Comparison of ENCODE assay signal across 7 mouse cellular contexts in genomic region chr7:98573231-98573781, GRCm38 (mm10).
DNase-seq lines count a peak whose midpoint lies in the region; ATAC-seq and TF ChIP-seq lines count a peak whose summit lies in the region.

No protein-coding gene starts in this region.

- no peak for ATAC-seq in heart, embryonic 13.5 days (ENCODE audit: extremely low read depth, insufficient number of reproducible peaks, low FRiP score, low TSS enrichment)
- ATAC-seq in liver, embryonic 14.5 days (ENCODE audit: insufficient read depth), result 0 out of 2 replicates have a peak, but pooled peaks have one; percentile 21

- TF ChIP-seq CTCF in liver, embryonic 14.5 days (IDR thresholded peaks at IDR 0.05; ENCODE audit: low read depth), result no peak

- H3K36me3 ChIP-seq in heart, embryonic 13.5 days, result no peaks in the 10 kb centered on the region
- H3K36me3 ChIP-seq in liver, embryonic 14.5 days (replicated peaks; ENCODE audit: control insufficient read depth, insufficient read depth, low read depth), result no peaks in the 10 kb centered on the region

- no peak overlapping the region for H3K4me2 ChIP-seq in heart, embryonic 13.5 days
- H3K4me2 ChIP-seq in liver, embryonic 14.5 days (ENCODE audit: low read depth), result no peak overlapping the region

- H3K27ac ChIP-seq in heart, embryonic 13.5 days (replicated peaks), result peak overlapping the region; percentile 34; the same call in 1 of the 2 replicates
- H3K27ac ChIP-seq in liver, embryonic 14.5 days, result no peak overlapping the region

- no peak overlapping the region for H3K9ac ChIP-seq in heart, embryonic 13.5 days
- no peak overlapping the region for H3K9ac ChIP-seq in liver, embryonic 14.5 days (replicated peaks)

- peaks cover 38% of the 10 kb centered on the region for H3K4me1 ChIP-seq in heart, embryonic 13.5 days
- H3K4me1 ChIP-seq in liver, embryonic 14.5 days (replicated peaks; ENCODE audit: control insufficient read depth in 2 of 2, insufficient read depth in 2 of 2, low read length in 1 of 2), result peaks cover 0 to 6% of the 10 kb centered on the region in 2 experiments; a peak in 1 of 4 replicates

- H3K9me3 ChIP-seq in heart, embryonic 13.5 days, result no peaks in the 10 kb centered on the region
- H3K9me3 ChIP-seq in liver, embryonic 14.5 days (ENCODE audit: control insufficient read depth, low read length), result no peaks in the 10 kb centered on the region

- TF ChIP-seq EP300 in liver, embryonic 14.5 days (IDR thresholded peaks at IDR 0.05; ENCODE audit: low read depth), result no peak

- no peak overlapping the region for H3K4me3 ChIP-seq in heart, embryonic 13.5 days
- H3K4me3 ChIP-seq in liver, embryonic 14.5 days (ENCODE audit: insufficient read depth in 1 of 2, low read depth in 2 of 2, low read length in 2 of 2), result no peak overlapping the region

- WGBS in heart, embryonic 13.5 days, result 46% methylated on average over 10 of the region's 10 CpGs
- 24% methylated on average over 10 of the region's 10 CpGs for WGBS in liver, embryonic 14.5 days (ENCODE audit: insufficient replicate concordance)

- H3K27me3 ChIP-seq in heart, embryonic 13.5 days (replicated peaks), result no peaks in the 10 kb centered on the region
- H3K27me3 ChIP-seq in liver, embryonic 14.5 days (ENCODE audit: control insufficient read depth, insufficient read depth, low read length), result no peaks in the 10 kb centered on the region

- DNase-seq in testis, postnatal 10 days (ENCODE audit: low spot score), result peak; percentile 56
- DNase-seq in testis, postnatal 14 days (ENCODE audit: low spot score), result no peak
- peak; percentile 80 for DNase-seq in kidney, postnatal 14 days
- no peak for DNase-seq in liver, embryonic 14.5 days (ENCODE audit: low read depth in 3 of 3, low spot score in 3 of 3)
- DNase-seq in right cerebral cortex, postnatal 10 days (ENCODE audit: low spot score in 2 of 2), result peak; percentile 59 to 71
- DNase-seq in urinary bladder, postnatal 4 days (ENCODE audit: low spot score in 2 of 2), result no peak

Comparison
In these comparisons a context has a peak if more than half of its experiments do, and no peak if none do; other contexts are left out.
1. DNase-seq: peak in testis, postnatal 10 days (single experiment), kidney, postnatal 14 days (single experiment) and right cerebral cortex, postnatal 10 days (2 of 2); none in testis, postnatal 14 days (single experiment), liver, embryonic 14.5 days (0 of 3) and urinary bladder, postnatal 4 days (0 of 2).